Mouse (Mus musculus) heart, embryonic 10.5 days (tissue): ENCODE measurements around the gene Pla2g6. TPM values are rescaled to one million over a fixed set of nuclear protein-coding genes. Genes with fewer than 3 reads are reported as not detected.
A peak's percentile ranks its signal among the peaks of the same experiment; 100 is the strongest.

ENCODE experiments used
- DNase-seq: peaks from one replicate; pipeline ENCODE4 v3.0.0-alpha.2; 2017; ENCODE audit warnings: low spot score
- H3K27ac ChIP-seq: fragments of 300-500 bp; sonication (generic); 2 replicates; pipeline ENCODE4 v1.5.1; 2016; ENCODE audit warnings: mild to moderate bottlenecking
- H3K27me3 ChIP-seq: fragments of 300-500 bp; sonication (generic); 2 replicates; pipeline ENCODE4 v1.6.1; 2016; ENCODE audit warnings: mild to moderate bottlenecking; ENCODE audit not compliant: poor library complexity, insufficient read depth, severe bottlenecking
- H3K36me3 ChIP-seq: fragments of 300-500 bp; sonication (generic); 2 replicates; pipeline ENCODE4 v1.6.1; 2016; ENCODE audit warnings: mild to moderate bottlenecking, moderate library complexity
- H3K4me1 ChIP-seq: fragments of 300-500 bp; sonication (generic); 2 replicates; pipeline ENCODE4 v1.6.1; 2016; ENCODE audit warnings: mild to moderate bottlenecking
- H3K4me3 ChIP-seq: fragments of 300-500 bp; sonication (generic); 2 replicates; pipeline ENCODE4 v1.5.1; 2016; ENCODE audit warnings: mild to moderate bottlenecking, moderate library complexity
- H3K9me3 ChIP-seq: fragments of 300-500 bp; sonication (generic); 2 replicates; pipeline ENCODE4 v1.6.1; 2016; ENCODE audit warnings: mild to moderate bottlenecking, moderate library complexity
- WGBS: fragments of 180-500 bp; shearing (Covaris S2); methylation state at CpG from one replicate; pipeline ENCODE4 v1.1.7; 2016; 5-methylcytosine and 5-hydroxymethylcytosine counted together
- polyA plus RNA-seq: library from polyadenylated mRNA; unstranded; fragments of >200 nt; fragmentation: Nextera tagmentation; extraction: Ambion mirVana; gene quantifications from 2 replicates; pipeline ENCODE4 v1.2.1, GENCODE M21; 2016

Gene Pla2g6
- polyA plus RNA-seq, 1 experiment from 2014 or later, result 17.3 TPM

DNA sequence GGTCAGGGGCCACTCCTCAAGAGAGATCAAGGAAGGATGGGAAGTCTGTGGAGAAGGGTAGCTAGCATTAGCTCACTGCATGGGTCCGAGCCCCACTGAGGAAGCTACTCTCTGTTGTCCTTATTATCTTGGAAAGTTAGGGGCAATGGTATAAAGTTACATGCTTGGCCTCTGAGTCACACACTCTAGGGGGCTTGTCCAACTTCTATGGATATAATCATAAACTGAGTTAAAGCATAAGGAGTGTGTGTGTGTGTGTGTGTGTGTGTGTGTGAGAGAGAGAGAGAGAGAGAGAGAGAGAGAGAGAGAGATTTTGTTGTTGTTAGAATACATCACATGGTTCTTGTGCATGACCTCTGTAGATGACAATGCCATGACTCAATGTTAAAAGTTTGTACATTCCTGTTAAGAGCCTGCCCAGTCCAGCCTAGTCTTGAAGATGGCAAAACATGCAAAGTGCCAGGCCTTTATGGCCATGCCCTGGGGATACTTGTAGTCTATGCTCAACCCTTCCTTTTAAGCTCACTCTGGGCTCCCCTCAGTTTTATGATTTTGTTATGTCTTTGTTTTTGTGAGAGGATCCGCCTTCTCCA, 28.5 kb downstream of the Pla2g6 start:
- 68% methylated on average over 2 of the region's 2 CpGs for WGBS
- no peaks in the 10 kb centered on the region for H3K27me3 ChIP-seq
- H3K4me1 ChIP-seq, result no peaks in the 10 kb centered on the region
- H3K36me3 ChIP-seq, result peaks cover 24% of the 10 kb centered on the region; the same call in 1 of the 2 replicates
- H3K27ac ChIP-seq, result no peak overlapping the region
- H3K4me3 ChIP-seq, result no peak overlapping the region
- no peaks in the 10 kb centered on the region for H3K9me3 ChIP-seq
- no peak for DNase-seq

DNA sequence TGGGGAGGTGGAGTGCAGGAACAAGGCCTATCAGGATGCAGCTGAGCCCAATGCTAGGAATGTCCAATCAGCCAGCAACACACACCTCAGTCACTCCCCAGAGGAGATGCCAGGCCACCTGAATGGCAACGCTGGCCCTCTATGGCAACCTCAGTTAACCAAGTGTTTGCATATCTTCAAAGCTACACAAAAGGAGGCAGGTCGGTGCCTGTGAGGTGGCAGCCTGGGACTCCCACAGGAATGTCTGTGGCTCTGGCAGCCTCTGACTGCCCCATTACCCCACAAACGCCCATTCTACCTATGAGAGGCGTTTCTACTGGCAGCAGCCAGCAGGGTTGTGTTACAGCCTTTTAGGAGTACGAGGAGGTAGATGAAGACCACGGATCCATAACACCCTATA, 29.6 kb downstream of the Pla2g6 start:
- peaks cover 19% of the 10 kb centered on the region; the same call in 1 of the 2 replicates for H3K36me3 ChIP-seq
- no peaks in the 10 kb centered on the region for H3K27me3 ChIP-seq
- H3K27ac ChIP-seq, result no peak overlapping the region
- H3K4me1 ChIP-seq, result no peaks in the 10 kb centered on the region
- no peaks in the 10 kb centered on the region for H3K9me3 ChIP-seq
- no peak for DNase-seq
- no peak overlapping the region for H3K4me3 ChIP-seq
- 84% methylated on average over 6 of the region's 6 CpGs for WGBS

DNA sequence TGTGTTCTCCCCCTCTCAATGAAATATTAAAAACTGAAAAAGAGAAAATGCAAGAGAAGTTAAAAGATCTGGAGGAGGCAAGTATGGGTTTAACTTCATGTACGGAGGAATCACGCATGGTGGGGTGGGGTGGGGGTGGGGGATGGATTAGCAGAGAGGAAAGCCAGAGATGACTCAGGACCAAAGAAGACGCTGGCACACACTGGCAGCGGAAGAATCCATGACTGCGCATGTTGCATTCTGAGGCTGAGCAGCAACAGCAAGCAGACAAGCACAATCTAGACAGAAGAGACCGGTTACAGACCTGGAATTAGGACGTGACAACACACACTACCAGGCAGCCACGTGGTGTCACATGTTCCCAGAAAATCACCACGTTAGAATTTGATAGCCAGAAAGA, 35.4 kb downstream of the Pla2g6 start:
- Histone ChIP-seq H3K27ac (no peak overlapping the region), H3K4me3 (no peak overlapping the region), H3K36me3 (peaks cover 14% of the 10 kb centered on the region; the same call in 1 of the 2 replicates), H3K9me3 (no peaks in the 10 kb centered on the region), H3K27me3 (no peaks in the 10 kb centered on the region), H3K4me1 (peaks cover 5% of the 10 kb centered on the region; the same call in 1 of the 2 replicates)
- WGBS, result 89% methylated on average over 9 of the region's 9 CpGs
- DNase-seq, result no peak

DNA sequence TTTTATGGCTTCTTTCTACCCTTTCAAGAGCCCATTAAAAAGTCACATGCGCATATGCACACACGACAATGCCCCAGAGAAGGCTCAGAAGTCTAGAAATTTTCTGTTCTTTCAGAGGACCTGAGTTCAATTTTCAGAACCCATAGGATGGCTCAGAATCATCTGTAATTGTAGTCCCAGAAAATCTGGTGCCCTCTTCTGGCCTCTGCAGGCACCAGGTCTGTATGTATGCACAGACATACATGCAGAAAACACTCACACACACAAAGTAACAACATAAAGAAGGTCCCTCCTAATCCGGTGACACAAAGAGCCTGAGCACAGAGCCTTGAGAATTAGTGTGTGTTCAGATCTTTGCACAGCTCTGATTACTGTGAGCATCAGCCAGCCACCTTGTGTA, 37.9 kb downstream of the Pla2g6 start:
- peaks cover 8% of the 10 kb centered on the region; the same call in 1 of the 2 replicates for H3K4me1 ChIP-seq
- no peaks in the 10 kb centered on the region for H3K27me3 ChIP-seq
- H3K9me3 ChIP-seq, result no peaks in the 10 kb centered on the region
- peaks cover 25% of the 10 kb centered on the region; the same call in 1 of the 2 replicates for H3K36me3 ChIP-seq
- no peak for DNase-seq
- no peak overlapping the region for H3K4me3 ChIP-seq
- 82% methylated on average over 3 of the region's 3 CpGs for WGBS
- no peak overlapping the region for H3K27ac ChIP-seq

DNA sequence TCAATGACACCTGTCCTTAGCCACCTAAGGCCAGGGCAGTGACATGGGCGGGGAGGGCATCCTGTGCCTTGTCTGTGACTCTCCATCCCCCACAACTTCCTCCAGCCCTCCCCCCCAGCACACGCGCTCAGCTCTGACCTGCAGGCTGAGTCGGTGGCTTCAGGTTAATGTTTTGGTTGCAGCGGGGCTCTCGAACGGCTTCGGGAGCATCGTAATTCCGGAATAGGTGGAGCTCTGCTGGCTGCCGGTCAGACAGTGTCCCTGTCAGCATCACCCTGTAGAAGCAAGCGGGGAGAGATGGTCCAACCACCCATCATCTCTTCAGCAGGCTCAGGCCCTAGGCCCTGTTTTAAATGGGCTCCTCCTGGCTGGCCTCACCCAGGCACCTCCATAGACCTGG, 38.7 kb downstream of the Pla2g6 start:
- Histone ChIP-seq H3K4me1 (peaks cover 12% of the 10 kb centered on the region; the same call in 1 of the 2 replicates), H3K36me3 (peaks cover 25% of the 10 kb centered on the region; the same call in 1 of the 2 replicates), H3K9me3 (no peaks in the 10 kb centered on the region), H3K4me3 (no peak overlapping the region), H3K27me3 (0 out of 2 replicates have a peak, but pooled peaks cover under 1% of the 10 kb centered on the region), H3K27ac (no peak overlapping the region)
- DNase-seq, result no peak
- 86% methylated on average over 12 of the region's 12 CpGs for WGBS

DNA sequence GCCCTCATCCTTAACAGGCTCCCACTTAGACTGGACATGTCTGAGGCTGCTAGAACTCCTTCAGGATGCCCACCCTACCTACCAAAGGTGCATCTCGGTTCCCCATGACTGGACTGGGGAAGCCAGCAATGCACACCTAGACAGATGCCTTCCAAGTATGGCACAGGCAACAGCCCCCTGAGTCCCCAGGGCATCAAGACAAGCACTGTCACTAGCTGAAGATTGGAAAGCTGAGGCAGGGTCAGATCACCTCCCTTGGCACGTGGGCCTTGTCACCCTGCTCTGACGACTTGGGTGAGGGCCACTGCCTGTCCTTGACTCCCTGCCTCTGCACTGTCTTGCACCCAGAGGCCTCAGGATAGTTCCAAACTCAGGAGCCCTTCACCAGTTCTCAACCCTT, 39.8 kb downstream of the Pla2g6 start:
- H3K4me3 ChIP-seq, result no peak overlapping the region
- 79% methylated on average over 3 of the region's 3 CpGs for WGBS
- 0 out of 2 replicates have a peak, but pooled peaks cover 6% of the 10 kb centered on the region for H3K27me3 ChIP-seq
- no peak for DNase-seq
- H3K27ac ChIP-seq, result no peak overlapping the region
- H3K9me3 ChIP-seq, result no peaks in the 10 kb centered on the region
- H3K36me3 ChIP-seq, result peaks cover 25% of the 10 kb centered on the region; the same call in 1 of the 2 replicates
- peaks cover 12% of the 10 kb centered on the region for H3K4me1 ChIP-seq

DNA sequence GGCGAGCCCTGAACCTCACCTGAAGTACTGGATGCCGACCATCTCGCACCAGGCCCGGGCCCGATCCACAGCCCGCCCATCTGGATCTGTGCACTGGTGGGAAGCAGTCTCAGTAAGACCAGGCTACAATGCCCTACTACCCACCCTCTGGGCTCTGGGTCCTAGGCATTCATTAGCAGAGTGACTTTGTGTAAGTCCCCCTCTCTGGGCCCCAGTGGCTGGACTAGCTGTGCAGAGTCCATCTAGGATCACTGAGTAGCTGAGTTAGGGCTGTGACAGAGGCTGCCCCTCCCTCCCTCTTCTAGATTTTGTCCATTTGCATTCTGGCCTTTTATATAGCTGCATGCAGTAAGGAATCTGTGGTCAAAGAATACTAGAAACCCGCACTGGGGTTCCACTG, 41.1 kb downstream of the Pla2g6 start:
- H3K36me3 ChIP-seq, result peaks cover 25% of the 10 kb centered on the region; the same call in 1 of the 2 replicates
- peaks cover 12% of the 10 kb centered on the region for H3K4me1 ChIP-seq
- H3K27ac ChIP-seq, result no peak overlapping the region
- H3K27me3 ChIP-seq, result 0 out of 2 replicates have a peak, but pooled peaks cover 6% of the 10 kb centered on the region
- H3K9me3 ChIP-seq, result no peaks in the 10 kb centered on the region
- WGBS, result 91% methylated on average over 7 of the region's 7 CpGs
- no peak for DNase-seq
- H3K4me3 ChIP-seq, result no peak overlapping the region

DNA sequence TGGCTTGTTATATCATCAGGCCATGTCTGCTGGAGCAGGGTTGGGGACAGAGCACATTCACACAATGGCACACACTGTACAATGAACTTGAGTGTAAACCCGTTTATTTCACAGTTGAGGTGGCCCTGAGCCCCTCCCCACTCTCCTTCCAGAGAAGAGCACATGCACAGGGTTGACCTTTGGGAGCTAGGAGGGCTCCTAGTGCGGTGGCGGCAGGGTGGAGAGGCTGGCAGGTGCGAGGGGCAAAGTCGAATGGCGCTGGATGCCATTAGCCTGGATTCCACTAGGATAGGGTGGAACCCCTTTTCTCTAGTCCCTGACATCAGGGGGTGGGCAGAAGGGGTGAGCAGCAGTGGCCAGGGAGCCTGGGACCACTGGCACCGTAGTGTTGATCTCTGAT, 42.0 kb downstream of the Pla2g6 start:
- H3K4me3 ChIP-seq, result no peak overlapping the region
- H3K36me3 ChIP-seq, result peaks cover 20% of the 10 kb centered on the region; the same call in 1 of the 2 replicates
- 86% methylated on average over 7 of the region's 7 CpGs for WGBS
- DNase-seq, result no peak
- H3K9me3 ChIP-seq, result no peaks in the 10 kb centered on the region
- 0 out of 2 replicates have a peak, but pooled peaks cover 6% of the 10 kb centered on the region for H3K27me3 ChIP-seq
- H3K27ac ChIP-seq, result no peak overlapping the region
- peaks cover 13% of the 10 kb centered on the region for H3K4me1 ChIP-seq

DNA sequence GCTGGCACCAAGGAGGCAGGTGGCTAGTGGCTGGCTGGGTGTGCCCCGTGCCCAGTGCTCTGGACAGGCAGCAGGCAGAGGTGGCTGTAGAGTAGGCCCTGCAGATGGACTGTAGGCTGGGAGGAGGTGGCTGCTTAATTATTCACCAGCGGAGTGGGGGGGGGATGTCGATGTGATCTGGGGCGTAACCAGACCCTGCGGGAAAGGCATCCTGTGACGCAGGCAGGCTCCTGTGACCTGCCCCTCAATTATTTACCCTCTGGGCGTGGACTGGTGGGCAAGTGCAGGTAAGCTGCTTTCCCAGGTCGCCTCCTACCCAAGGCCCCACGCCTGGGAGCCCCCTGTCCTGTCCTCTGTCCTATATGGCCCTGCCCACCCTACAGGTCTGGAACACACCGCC, 42.8 kb downstream of the Pla2g6 start, which contains the start of gene Baiap2l2:
Baiap2l2 (minus strand) TSS at position 139 of the 400 bp plus-strand sequence.
- H3K27me3 ChIP-seq, result 0 out of 2 replicates have a peak, but pooled peaks cover 6% of the 10 kb centered on the region
- H3K9me3 ChIP-seq, result no peaks in the 10 kb centered on the region
- H3K27ac ChIP-seq, result no peak within 1 kb of the TSS
- 81% methylated on average over 10 of the region's 10 CpGs for WGBS
- peaks cover 19% of the 10 kb centered on the region for H3K4me1 ChIP-seq
- no peak within 1 kb of the TSS for H3K4me3 ChIP-seq
- peaks cover 20% of the 10 kb centered on the region; the same call in 1 of the 2 replicates for H3K36me3 ChIP-seq
- DNase-seq, result no peak

DNA sequence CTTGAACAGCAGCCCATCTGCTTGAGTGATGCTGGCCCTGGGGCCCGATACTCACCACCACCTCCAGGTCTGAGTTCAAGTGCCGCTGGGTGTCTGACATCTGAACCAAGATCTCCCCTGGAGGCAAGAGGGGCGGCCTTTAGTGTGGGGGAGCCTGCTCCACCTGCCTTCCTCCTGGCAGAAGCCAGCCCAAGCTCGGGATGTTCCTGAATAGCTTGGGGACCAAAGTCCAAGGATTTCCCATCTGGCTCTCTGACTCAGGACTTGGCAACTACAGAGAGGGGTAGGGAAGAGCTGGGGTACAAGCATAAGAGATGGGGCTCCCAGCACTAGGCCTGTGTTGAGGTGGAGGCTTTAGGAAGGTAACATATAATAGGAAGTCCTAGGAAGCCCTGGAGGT, 44.8 kb downstream of the Pla2g6 start:
- H3K4me1 ChIP-seq, result peaks cover 19% of the 10 kb centered on the region
- H3K9me3 ChIP-seq, result no peaks in the 10 kb centered on the region
- H3K27ac ChIP-seq, result no peak overlapping the region
- 73% methylated on average over 4 of the region's 4 CpGs for WGBS
- H3K4me3 ChIP-seq, result no peak overlapping the region
- no peak for DNase-seq
- peaks cover 17% of the 10 kb centered on the region; the same call in 1 of the 2 replicates for H3K36me3 ChIP-seq
- 0 out of 2 replicates have a peak, but pooled peaks cover 6% of the 10 kb centered on the region for H3K27me3 ChIP-seq

DNA sequence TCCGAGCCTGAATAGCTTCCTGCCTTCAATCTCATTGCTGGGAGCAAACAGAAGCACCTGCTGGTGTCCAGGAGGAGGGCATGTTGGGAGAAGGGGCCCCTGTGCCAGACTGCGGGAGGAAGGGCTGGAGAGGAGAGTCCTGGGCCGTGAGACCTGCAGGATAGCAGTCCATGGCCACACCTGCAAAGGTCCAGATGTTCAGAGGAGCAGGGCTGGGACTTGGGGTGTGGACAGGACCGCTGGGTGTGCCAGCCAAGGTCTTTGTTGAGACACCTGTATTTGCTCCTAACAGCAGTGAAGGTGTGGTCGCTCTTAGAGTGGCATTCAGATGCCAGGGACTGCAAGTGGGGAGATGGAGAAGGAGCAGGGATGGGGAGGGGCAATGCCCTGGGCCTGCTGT, 45.8 kb downstream of the Pla2g6 start:
- Histone ChIP-seq H3K36me3 (peaks cover 9% of the 10 kb centered on the region; the same call in 1 of the 2 replicates), H3K9me3 (no peaks in the 10 kb centered on the region), H3K27ac (peak overlapping the region; percentile 32; the same call in 1 of the 2 replicates), H3K4me1 (peaks cover 19% of the 10 kb centered on the region), H3K27me3 (0 out of 2 replicates have a peak, but pooled peaks cover 6% of the 10 kb centered on the region), H3K4me3 (no peak overlapping the region)
- 76% methylated on average over 5 of the region's 5 CpGs for WGBS
- DNase-seq, result no peak

DNA sequence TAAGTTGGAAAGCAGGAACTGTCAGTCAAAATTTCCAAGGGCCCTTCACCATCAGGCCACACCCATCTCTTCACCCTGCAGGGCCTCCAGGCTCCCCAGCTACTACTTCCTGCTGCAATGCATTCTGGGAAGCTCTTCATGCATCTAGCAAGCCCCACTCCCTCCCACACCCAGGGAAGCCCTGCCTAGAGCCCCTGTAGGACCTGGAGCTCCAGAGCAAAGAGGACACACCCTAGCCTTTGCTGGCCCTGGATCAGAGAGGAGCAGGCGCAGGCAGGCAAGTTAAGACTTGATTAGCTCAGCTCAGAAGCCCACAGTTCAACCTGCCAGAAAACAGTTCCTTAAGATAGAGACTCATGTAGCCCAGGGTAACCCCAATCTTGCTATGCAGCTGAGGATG, 46.8 kb downstream of the Pla2g6 start:
- peak; percentile 87 for DNase-seq
- Histone ChIP-seq H3K4me3 (no peak overlapping the region), H3K9me3 (no peaks in the 10 kb centered on the region), H3K4me1 (peaks cover 19% of the 10 kb centered on the region), H3K36me3 (peaks cover 4% of the 10 kb centered on the region; the same call in 1 of the 2 replicates), H3K27me3 (0 out of 2 replicates have a peak, but pooled peaks cover 6% of the 10 kb centered on the region), H3K27ac (0 out of 2 replicates have a peak overlapping the region, but pooled peaks have one; percentile 8)
- 72% methylated on average over 1 of the region's 1 CpGs for WGBS

DNA sequence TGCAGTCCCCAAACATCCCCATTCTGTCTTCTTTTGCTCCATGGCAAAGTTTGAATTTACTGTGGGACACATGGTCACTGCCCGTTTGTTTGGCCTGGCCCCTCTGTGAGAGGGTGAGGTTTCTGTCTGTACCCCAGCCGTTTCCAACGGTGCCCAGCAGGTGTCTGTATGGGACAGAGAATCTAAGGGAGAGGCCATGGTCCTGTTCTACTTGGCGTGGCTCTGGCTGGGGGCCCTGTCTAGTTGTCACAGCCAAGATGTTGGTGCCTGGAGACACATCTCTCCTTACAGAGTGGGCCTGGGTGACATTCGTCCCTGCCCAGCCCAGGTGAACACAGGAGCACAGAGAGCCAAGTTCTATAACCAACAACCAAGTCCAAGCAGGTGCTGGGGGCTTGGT, 47.3 kb downstream of the Pla2g6 start:
- DNase-seq, result no peak
- 0 out of 2 replicates have a peak, but pooled peaks cover 6% of the 10 kb centered on the region for H3K27me3 ChIP-seq
- H3K4me3 ChIP-seq, result no peak overlapping the region
- WGBS, result 53% methylated on average over 5 of the region's 5 CpGs
- H3K9me3 ChIP-seq, result no peaks in the 10 kb centered on the region
- peaks cover 19% of the 10 kb centered on the region for H3K4me1 ChIP-seq
- H3K27ac ChIP-seq, result peak overlapping the region; percentile 50; the same call in 1 of the 2 replicates
- no peaks in the 10 kb centered on the region for H3K36me3 ChIP-seq
